Mouse (Mus musculus) testis, adult 2 months (tissue): ENCODE results near the gene Tmem119. TPM values are rescaled to one million over a fixed set of nuclear protein-coding genes. Genes with fewer than 3 reads are reported as not detected.
"Not testable (repeated sequence)": the region's sequence is repeated elsewhere in the genome, so short reads cannot be mapped to it uniquely, and the experiment has no call there.

Experiments used
- H3K27ac ChIP-seq: fragments of 200-500 bp; 2 replicates; pipeline ENCODE4 v1.5.1; 2012; ENCODE audit warnings: low read depth, low read length; ENCODE audit not compliant: control insufficient read depth, insufficient read depth
- H3K27me3 ChIP-seq: fragments of 200-500 bp; 2 replicates; pipeline ENCODE4 v1.6.1; 2012; ENCODE audit warnings: mild to moderate bottlenecking, low read length, moderate library complexity; ENCODE audit not compliant: control insufficient read depth, insufficient read depth
- H3K36me3 ChIP-seq: fragments of 200-500 bp; 2 replicates; pipeline ENCODE4 v1.6.1; 2012; ENCODE audit warnings: mild to moderate bottlenecking, low read length; ENCODE audit not compliant: control insufficient read depth, insufficient read depth
- H3K4me1 ChIP-seq: fragments of 200-500 bp; 2 replicates; pipeline ENCODE4 v1.6.1; 2012; ENCODE audit warnings: low read length; ENCODE audit not compliant: control insufficient read depth, insufficient read depth
- H3K4me3 ChIP-seq: fragments of 200-500 bp; 2 replicates; pipeline ENCODE4 v1.5.1; 2012; ENCODE audit warnings: low read depth, mild to moderate bottlenecking, low read length, moderate library complexity, mixed read lengths; ENCODE audit not compliant: control insufficient read depth
- CTCF ChIP-seq: fragments of 200-500 bp; IDR thresholded peaks from 2 replicates; pipeline ENCODE4 v1.5.1; 2012; ENCODE audit warnings: low read depth, mild to moderate bottlenecking, inconsistent platforms, low read length, moderate library complexity; ENCODE audit not compliant: control insufficient read depth, insufficient read depth, insufficient replicate concordance
- POLR2A ChIP-seq: fragments of 200-500 bp; IDR thresholded peaks from 2 replicates; pipeline ENCODE4 v1.6.1; 2012; ENCODE audit warnings: low read depth, mild to moderate bottlenecking, inconsistent platforms, low read length, moderate library complexity; ENCODE audit not compliant: control insufficient read depth
- polyA plus RNA-seq: library from polyadenylated mRNA; depleted of rRNA; stranded (reverse); fragments of >200 nt; gene quantifications from 2 replicates; pipeline ENCODE4 v1.2.3, GENCODE M21; 2012

Gene Tmem119
- polyA plus RNA-seq, 1 experiment = 0.38 TPM

GRCm38 (mm10) chr5:113815638-113816152 lies 15.4 kb upstream of the Tmem119 start:
- peak overlapping the region; percentile 78 for H3K4me3 ChIP-seq
- peak overlapping the region; percentile 26 for H3K27ac ChIP-seq
- no peaks in the 10 kb centered on the region for H3K27me3 ChIP-seq
- H3K4me1 ChIP-seq = peaks cover 31% of the 10 kb centered on the region
- H3K36me3 ChIP-seq = no peaks in the 10 kb centered on the region
- TF ChIP-seq CTCF = peak; percentile 84
- TF ChIP-seq POLR2A = no peak; the same call in 1 of the 2 replicates

GRCm38 (mm10) chr5:113815041-113815389 lies 14.7 kb upstream of the Tmem119 start:
- Histone ChIP-seq H3K27ac (no peak overlapping the region), H3K4me1 (peaks cover 31% of the 10 kb centered on the region), H3K27me3 (no peaks in the 10 kb centered on the region), H3K36me3 (no peaks in the 10 kb centered on the region), H3K4me3 (peak overlapping the region; percentile 63)
- TF ChIP-seq POLR2A = no peak

- Histone ChIP-seq H3K4me1 (peaks cover 26% of the 10 kb centered on the region), H3K4me3 (peak overlapping the region; percentile 78), H3K27me3 (no peaks in the 10 kb centered on the region), H3K36me3 (no peaks in the 10 kb centered on the region), H3K27ac (no peak overlapping the region)
- TF ChIP-seq CTCF = no peak
- no peak for TF ChIP-seq POLR2A
These were observed 14.1 kb upstream of the Tmem119 start for GRCm38 (mm10) chr5:113814111-113815040.

GRCm38 (mm10) chr5:113813608-113814007 lies 13.3 kb upstream of the Tmem119 start:
- no peaks in the 10 kb centered on the region for H3K27me3 ChIP-seq
- H3K36me3 ChIP-seq = no peaks in the 10 kb centered on the region
- H3K27ac ChIP-seq = no peak overlapping the region
- H3K4me1 ChIP-seq = peaks cover 21% of the 10 kb centered on the region
- peak overlapping the region; percentile 70 for H3K4me3 ChIP-seq
- peak; percentile 74; the same call in 1 of the 2 replicates for TF ChIP-seq CTCF
- TF ChIP-seq POLR2A = no peak

- TF ChIP-seq CTCF = no peak
- Histone ChIP-seq H3K36me3 (no peaks in the 10 kb centered on the region), H3K27me3 (no peaks in the 10 kb centered on the region)
These were observed 12.3 kb upstream of the Tmem119 start for GRCm38 (mm10) chr5:113812638-113813037.

GRCm38 (mm10) chr5:113811824-113812420 lies 11.6 kb upstream of the Tmem119 start:
- not testable (repeated sequence) for H3K4me3 ChIP-seq, H3K27ac ChIP-seq, H3K36me3 ChIP-seq, H3K27me3 ChIP-seq
- H3K4me1 ChIP-seq = peaks cover 15% of the 10 kb centered on the region

More at GRCm38 (mm10) chr5:113812638-113813037, 12.3 kb upstream of the Tmem119 start:
- Histone ChIP-seq H3K27ac (no peak overlapping the region), H3K4me1 (peaks cover 15% of the 10 kb centered on the region), H3K4me3 (peak overlapping the region; percentile 70)

GRCm38 (mm10) chr5:113810111-113810510 lies 9.8 kb upstream of the Tmem119 start:
- Histone ChIP-seq H3K27me3 (no peaks in the 10 kb centered on the region), H3K36me3 (no peaks in the 10 kb centered on the region), H3K4me1 (peaks cover 13% of the 10 kb centered on the region), H3K4me3 (no peak overlapping the region), H3K27ac (no peak overlapping the region)
- no peak for TF ChIP-seq POLR2A
- TF ChIP-seq CTCF = no peak
